Mouse (Mus musculus) liver, postnatal 0 days (tissue): Measurements from ENCODE around the gene Tppp.

ENCODE experiments used
- CTCF ChIP-seq: sonication (generic); IDR thresholded peaks from 2 replicates; pipeline ENCODE4 v1.5.1; 2016; ENCODE audit warnings: antibody characterized with exemption, low read depth
- EP300 ChIP-seq: IDR thresholded peaks from 2 replicates; pipeline ENCODE4 v1.6.1; 2016; ENCODE audit warnings: antibody characterized with exemption, low read depth, mild to moderate bottlenecking

GRCm38 (mm10) chr13:74031133-74031532, 21.9 kb downstream of the Tppp start:
- TF ChIP-seq CTCF = no peak
- no peak for TF ChIP-seq EP300
